Mouse (Mus musculus): ENCODE data around the gene Atp5f1.
"Not testable (repeated sequence)": the region's sequence is repeated elsewhere in the genome, so short reads cannot be mapped to it uniquely, and the experiment has no call there.

Atp5f1 gene

DNA sequence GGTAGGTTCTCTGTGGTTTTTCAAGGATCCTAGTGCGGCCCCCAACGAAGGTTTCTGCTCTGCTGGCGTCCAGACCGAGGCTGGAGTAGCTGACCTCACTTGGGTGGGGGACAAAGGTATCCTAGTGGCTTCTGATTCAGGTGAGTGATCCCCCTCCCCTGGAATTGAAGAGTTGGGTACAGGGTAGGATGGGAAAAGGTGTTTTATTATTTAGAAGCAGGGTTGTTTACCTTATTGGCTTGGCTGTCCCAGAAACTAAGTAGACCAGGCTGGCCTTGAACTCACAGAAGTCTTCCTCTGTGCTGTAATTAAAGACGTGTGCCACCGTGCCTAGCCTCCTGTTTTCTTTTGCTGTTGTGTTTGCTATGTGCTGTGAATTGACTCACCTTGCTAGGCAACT is at the start of gene Atp5f1:
Atp5f1 (minus strand) TSS at position 101 of the 400 bp plus-strand sequence.
- DNase-seq (ENCODE audit: low read depth, low spot score): no peak

DNA sequence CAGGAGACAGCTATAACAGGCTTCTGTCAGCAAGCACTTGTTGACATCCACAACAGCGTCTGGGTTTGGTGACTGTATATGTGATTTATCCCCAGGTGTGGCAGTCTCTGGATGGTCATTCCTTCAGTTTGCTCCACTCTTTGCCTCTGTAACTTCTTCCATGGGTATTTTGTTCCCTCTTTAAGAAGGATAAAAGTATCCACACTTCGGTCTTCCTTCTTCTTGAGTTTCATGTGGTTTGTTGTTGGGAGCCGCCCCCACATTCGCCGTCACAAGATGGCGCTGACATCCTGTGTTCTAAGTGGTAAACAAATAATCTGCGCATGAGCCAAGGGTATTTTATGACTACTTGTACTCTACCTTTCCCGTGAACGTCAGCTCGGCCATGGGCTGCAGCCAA is 43.5 kb upstream of the Atp5f1 start:
- not testable (repeated sequence) for DNase-seq (ENCODE audit: low read depth, low spot score)

- peak; percentile 65 for DNase-seq (ENCODE audit: low read depth, low spot score)
Measured at GRCm38 (mm10) chr3:106001416-106002370, 41.8 kb upstream of the Atp5f1 start.

GRCm38 (mm10) chr3:106000707-106001375 is 40.9 kb upstream of the Atp5f1 start:
- DNase-seq (ENCODE audit: low read depth, low spot score): no peak

DNA sequence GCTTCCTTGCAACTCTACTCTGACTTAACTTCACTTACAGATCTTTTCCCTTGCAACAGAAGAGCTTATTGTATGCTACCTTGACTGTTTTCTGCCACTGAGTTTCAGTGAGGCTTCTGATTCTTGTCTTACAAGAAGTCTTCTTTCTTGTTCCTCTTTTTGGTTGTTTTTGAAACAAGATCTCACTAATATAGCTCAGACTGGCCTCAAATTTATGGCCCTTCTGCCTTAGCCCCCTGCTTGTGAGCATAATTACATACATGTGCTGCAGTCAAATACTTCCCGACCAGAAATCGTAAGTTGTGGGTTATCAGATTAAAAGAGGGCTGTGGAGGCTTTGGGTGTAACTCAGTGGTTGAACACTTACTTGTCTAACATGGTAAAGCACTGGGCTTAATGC is 34.8 kb upstream of the Atp5f1 start:
- DNase-seq (ENCODE audit: low read depth, low spot score): no peak

- peak; percentile 16 for DNase-seq (ENCODE audit: low read depth, low spot score)
Measured at GRCm38 (mm10) chr3:105991653-105992283, 31.9 kb upstream of the Atp5f1 start.

DNA sequence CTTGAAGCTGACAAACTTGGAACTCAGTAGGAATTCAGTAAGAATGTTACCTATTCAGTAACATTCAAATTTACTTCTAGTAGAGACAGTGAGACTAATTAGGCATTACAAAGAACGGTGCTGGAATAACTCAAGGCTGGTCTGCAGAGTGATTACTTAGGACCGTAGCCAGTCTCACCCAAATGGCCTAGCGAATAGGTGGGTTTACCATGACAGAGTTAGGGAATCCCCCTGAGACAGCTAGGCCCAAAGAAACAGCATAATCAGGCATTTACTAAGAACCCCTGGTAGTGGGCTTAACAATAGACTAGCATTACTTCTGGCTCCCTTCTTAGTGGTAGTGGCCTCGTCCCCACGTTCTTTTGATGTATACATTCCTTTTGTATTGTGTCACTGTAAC is 29.7 kb upstream of the Atp5f1 start:
- DNase-seq (ENCODE audit: low read depth, low spot score): not testable (repeated sequence)

GRCm38 (mm10) chr3:105974174-105974573 is 14.3 kb upstream of the Atp5f1 start:
- DNase-seq (ENCODE audit: low read depth, low spot score): no peak

- no peak for DNase-seq (ENCODE audit: low read depth, low spot score)
Measured at GRCm38 (mm10) chr3:105973411-105973810, 13.5 kb upstream of the Atp5f1 start, which contains the start of gene Ovgp1. Gene Ovgp1 (plus strand): TSS chr3:105973711.

DNA sequence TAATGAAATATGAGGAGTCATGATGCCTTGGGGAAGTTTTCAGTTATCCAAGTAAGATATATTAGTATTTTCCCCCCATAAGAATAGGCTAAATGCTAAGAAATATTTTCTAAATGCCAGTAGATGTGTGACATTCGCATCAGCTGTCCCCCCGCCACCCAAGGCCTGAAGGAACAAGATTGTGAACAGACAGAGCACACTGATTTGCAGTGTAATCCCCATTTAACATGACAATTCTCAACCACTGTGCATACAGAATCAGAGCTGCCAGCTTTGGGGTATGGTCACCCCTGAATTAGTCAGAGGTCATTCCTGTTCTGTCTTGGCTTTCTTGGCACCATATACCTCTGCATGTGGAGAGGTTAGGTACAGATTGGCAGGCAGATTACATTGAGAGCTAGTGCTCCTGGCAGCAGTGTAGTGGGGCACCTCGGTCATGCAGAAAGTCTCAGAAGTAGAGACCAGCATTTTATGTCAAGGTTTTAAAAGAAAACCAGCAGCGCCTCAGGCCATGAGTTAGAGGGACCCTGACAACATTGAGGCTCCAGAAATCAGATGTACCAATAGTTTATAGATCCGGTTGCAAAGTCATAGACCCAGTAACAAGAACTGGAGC is 12.0 kb upstream of the Atp5f1 start:
- DNase-seq (ENCODE audit: low read depth, low spot score): no peak

GRCm38 (mm10) chr3:105960700-105961099 is 801 bp upstream of the Atp5f1 start:
- no peak for DNase-seq (ENCODE audit: low read depth, low spot score)

DNA sequence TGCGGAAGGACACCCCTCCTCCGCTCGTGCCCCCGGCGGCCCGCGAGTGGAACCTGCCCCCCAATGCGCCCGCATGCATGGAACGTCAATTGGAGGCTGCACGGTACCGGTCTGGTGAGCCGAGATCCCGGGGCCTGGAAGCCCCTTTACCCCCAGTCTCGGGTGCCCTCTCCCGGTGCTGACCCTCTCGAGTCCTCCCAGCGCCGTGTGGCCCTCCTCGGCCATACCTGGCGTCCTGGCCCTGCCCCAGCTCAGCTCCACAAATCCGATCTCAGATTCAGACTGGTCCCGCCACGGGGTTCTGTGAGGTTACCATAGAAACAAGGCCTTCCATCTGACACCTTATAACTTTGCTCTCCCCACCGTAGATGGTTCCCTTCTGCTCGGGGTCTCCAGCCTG is 314 bp downstream of the Atp5f1 start:
- DNase-seq (ENCODE audit: low read depth, low spot score): no peak

GRCm38 (mm10) chr3:105958974-105959580 is 822 bp downstream of the Atp5f1 start, which contains the start of gene Wdr77:
Gene Wdr77 (plus strand): TSS chr3:105959369.
- peak; percentile 99 for DNase-seq (ENCODE audit: low read depth, low spot score)

- DNase-seq (ENCODE audit: low read depth, low spot score): no peak
Measured at GRCm38 (mm10) chr3:105958204-105958603, 1.7 kb downstream of the Atp5f1 start.

DNA sequence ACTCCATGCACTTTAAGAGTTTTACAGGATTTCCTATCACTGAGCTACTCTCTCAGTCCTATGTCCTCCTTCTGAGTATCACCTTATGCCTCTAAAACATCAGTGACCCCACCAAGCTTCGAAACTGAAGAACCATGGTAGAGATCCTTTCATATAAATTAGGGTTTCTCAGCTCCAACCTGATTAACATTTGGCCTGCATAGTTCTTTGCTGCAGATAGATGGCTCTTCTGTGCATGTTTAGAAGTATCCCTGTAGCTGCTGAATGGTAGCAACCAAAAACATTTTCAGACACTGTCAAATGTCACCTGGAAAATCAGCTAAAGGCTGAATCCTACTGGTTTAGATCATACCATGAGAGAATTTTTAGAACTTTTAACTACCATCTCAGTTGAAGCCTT is 2.7 kb downstream of the Atp5f1 start:
- no peak for DNase-seq (ENCODE audit: low read depth, low spot score)

GRCm38 (mm10) chr3:105951348-105951747 is 8.6 kb downstream of the Atp5f1 start:
- DNase-seq (ENCODE audit: low read depth, low spot score): no peak

GRCm38 (mm10) chr3:105936111-105936510 is 23.8 kb downstream of the Atp5f1 start:
- DNase-seq (ENCODE audit: low read depth, low spot score): no peak

- DNase-seq (ENCODE audit: low read depth, low spot score): no peak
Measured at GRCm38 (mm10) chr3:105935033-105935432, 24.9 kb downstream of the Atp5f1 start.

GRCm38 (mm10) chr3:105933926-105934325 is 26.0 kb downstream of the Atp5f1 start:
- no peak for DNase-seq (ENCODE audit: low read depth, low spot score)

GRCm38 (mm10) chr3:105932240-105933071 is 27.4 kb downstream of the Atp5f1 start, which contains the start of gene I830077J02Rik:
Gene I830077J02Rik (minus strand): TSS chr3:105932664.
- DNase-seq (ENCODE audit: low read depth, low spot score): no peak

Data from skeletal muscle tissue, adult 2 months (tissue).